Mouse (Mus musculus) Patski (cell line): Measurements from ENCODE around the gene Kcnj10. TPM values are rescaled to one million over a fixed set of nuclear protein-coding genes. Genes with fewer than 3 reads are reported as not detected.

Experiments
- ATAC-seq: fragments of 100-300 bp; one replicate; pipeline ENCODE4 v1.8.0; 2021
- CTCF ChIA-PET: fragments of 350-600 bp; sonication (Branson Sonifier 250); formaldehyde crosslinking; loops from one replicate; lab custom pipeline; 2022; ENCODE audit warnings: inconsistent platforms; lab: Charles Lee
- POLR2A ChIA-PET: fragments of 350-600 bp; sonication (Branson Sonifier 250); formaldehyde crosslinking; loops from one replicate; lab custom pipeline; 2022; ENCODE audit warnings: antibody characterized with exemption, inconsistent platforms; lab: Charles Lee
- DNase-seq: peaks from one replicate; pipeline ENCODE4 v3.0.0-alpha.2; 2011; ENCODE audit warnings: low read depth, low spot score
- H3K27me3 ChIP-seq: fragments of 371-371 bp; one replicate; pipeline ENCODE4 v1.5.1; 2021
- CTCF ChIP-seq: fragments of 100-300 bp; IDR thresholded peaks from one replicate; pipeline ENCODE4 v1.5.1; 2021
- in situ Hi-C: fragments of 300-500 bp; cut with MboI; formaldehyde crosslinking; loops from 3 replicates; pipeline ENCODE4 v1.11.1; 2018; ENCODE audit warnings: low pct_unique_long_range_greater_than_20kb, mixed read lengths
- polyA plus RNA-seq: library from polyadenylated mRNA; unstranded; gene quantifications from one replicate; pipeline ENCODE4 v1.2.3, GENCODE M21; 2021

The Kcnj10 gene
- polyA plus RNA-seq, 1 experiment from 2014 or later, result 0.04 TPM

DNA sequence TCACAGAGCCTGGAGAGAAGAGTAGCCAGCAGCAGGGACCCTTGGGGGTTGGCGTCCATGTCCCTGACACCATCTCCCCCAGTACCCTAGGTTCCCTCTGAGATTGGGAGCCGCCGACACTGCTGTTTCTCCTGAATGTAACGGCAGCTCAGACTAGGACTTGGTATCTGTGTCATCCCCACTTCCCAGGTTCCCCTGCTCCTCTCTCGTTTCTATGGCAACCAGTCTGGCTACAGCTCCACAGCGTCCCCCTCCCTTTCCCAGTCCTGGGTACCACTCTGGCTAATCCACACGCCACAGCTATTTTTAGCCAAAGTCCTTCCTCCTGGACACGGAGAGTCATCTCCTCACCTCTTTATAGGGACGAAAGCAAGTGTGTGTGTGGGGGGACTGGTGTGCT lies 11.9 kb upstream of the Kcnj10 start, which contains the start of gene Kcnj9:
Gene Kcnj9 (minus strand): TSS at position 188 of the 400 bp plus-strand sequence.
- peaks cover 13% of the 10 kb centered on the region for H3K27me3 ChIP-seq
- in situ Hi-C loops, result loop anchor here (5.0 to 25.0 kb wide), 3 partner anchors 38 to 492 kb away; partner anchors contain the start of genes Cd84 and Vangl2

DNA sequence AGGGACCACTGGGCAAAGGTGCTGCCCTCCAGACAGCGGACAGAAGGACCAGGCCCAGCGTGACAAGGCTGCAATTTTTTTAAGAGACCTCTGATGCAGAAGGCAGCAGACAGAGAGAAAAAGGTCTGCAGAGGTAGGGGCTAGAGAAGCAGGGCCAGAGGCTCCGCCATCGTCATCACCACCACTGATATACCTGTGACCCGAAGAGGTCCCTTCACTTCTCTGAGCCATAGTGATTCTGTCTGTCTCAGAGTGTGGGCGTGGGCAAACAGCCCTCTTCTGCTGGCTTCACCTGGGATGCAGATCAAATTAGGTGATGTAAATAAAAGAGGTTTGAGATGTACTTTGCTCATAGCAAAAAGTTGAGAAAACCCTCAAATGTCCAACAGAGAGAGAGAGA lies 11.4 kb upstream of the Kcnj10 start:
- no peak for TF ChIP-seq CTCF
- ChIA-PET POLR2A (no interaction called here), CTCF (interaction anchor here (2.0 kb wide), 1 partner anchor 17 kb away, joined by 4 read pairs; no protein-coding TSS in a partner anchor)
- DNase-seq, result no peak
- in situ Hi-C loops, result loop anchor here (5.0 to 25.0 kb wide), 3 partner anchors 38 to 492 kb away; partner anchors contain the start of genes Cd84 and Vangl2
- peaks cover 13% of the 10 kb centered on the region for H3K27me3 ChIP-seq
- no peak for ATAC-seq

More for the DNA sequence above, 11.9 kb upstream of the Kcnj10 start, which contains the start of gene Kcnj9:
- ChIA-PET CTCF (no interaction called here), POLR2A (no interaction called here)
- no peak for DNase-seq
- TF ChIP-seq CTCF, result no peak
- no peak for ATAC-seq

DNA sequence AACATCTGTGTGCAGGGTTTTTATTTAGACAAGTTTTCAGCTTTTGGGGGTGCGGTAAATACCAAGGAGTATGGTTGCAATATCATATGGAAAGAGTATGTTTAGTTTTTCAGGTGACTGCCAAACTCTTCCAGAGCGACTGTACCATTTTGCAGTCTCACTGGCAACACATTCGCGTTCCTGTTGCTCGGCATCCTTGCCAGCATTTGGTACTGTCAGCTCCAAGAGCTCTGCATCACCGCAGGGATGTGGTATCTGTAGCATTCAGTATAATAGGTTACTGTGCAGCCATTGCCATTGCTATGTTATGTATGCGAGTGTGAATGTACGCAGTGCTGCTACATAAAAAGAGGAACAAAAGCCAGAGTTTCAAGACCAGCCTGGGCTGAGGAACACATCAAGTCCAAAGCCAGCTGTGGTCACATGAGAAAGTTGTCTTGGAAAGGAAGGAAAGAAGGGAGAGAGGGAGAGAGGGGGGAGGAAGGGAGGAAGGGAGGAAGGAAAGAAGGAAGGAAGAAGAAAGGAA lies 9.5 kb upstream of the Kcnj10 start:
- ChIA-PET CTCF (interaction anchor here (2.0 kb wide), 1 partner anchor 15 kb away, joined by 4 read pairs; no protein-coding TSS in a partner anchor), POLR2A (no interaction called here)
- TF ChIP-seq CTCF, result no peak
- DNase-seq (no peak), ATAC-seq (no peak)
- in situ Hi-C loops, result loop anchor here (25.0 kb wide), 2 partner anchors 294 to 494 kb away; partner anchors contain the start of genes Cd84 and Vangl2
- H3K27me3 ChIP-seq, result peaks cover 18% of the 10 kb centered on the region

DNA sequence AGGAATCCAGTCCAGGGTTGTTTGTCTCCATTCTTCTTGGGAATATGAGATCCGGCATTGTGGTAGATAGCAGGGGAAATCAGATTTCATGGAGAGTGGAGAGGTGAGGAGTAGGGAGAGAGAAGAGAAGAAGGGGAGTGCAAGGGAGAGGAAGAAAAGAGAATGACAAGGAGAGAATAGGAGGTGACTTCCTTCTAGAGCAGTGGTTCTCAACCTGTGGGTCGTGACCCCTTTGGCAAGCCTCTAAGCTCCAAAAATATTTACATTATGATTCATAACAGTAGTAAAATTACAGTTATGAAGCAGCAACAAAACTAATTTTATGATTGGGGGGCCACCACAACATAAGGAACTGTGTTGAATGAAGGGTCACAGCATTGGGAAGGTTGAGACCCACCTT lies 8.1 kb upstream of the Kcnj10 start:
- POLR2A ChIA-PET, result no interaction called here
- CTCF ChIA-PET, result no interaction called here
- no peak for TF ChIP-seq CTCF
- no peak for ATAC-seq
- in situ Hi-C loops, result loop anchor here (25.0 kb wide), 2 partner anchors 296 to 496 kb away; partner anchors contain the start of genes Cd84 and Vangl2
- DNase-seq, result no peak
- H3K27me3 ChIP-seq, result peaks cover 18% of the 10 kb centered on the region

DNA sequence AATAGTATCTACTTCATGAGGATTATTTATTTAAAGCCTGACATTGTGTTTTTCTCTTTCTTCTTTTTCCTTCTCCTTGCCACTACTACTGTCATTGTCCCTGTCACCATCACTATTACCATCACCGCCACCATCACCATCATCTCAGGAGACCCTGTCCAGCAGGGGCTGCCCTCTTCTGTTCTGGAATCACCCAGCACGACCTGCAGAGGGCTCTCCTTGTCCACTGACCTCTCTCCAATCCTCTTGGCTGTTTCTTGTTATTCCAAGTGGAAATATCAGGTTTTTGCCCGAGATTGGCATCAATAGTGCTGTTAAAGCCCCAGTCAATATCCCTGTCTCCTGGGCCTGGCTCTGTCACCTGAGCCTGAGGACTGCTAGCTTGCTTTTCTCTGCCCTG lies 7.5 kb upstream of the Kcnj10 start:
- ATAC-seq (no peak), DNase-seq (no peak)
- in situ Hi-C loops, result loop anchor here (25.0 kb wide), 2 partner anchors 296 to 496 kb away; partner anchors contain the start of genes Cd84 and Vangl2
- ChIA-PET CTCF (interaction anchor here (1.0 to 1.3 kb wide), 2 partner anchors 9 to 10 kb away, joined by 3 to 4 read pairs; no protein-coding TSS in a partner anchor), POLR2A (no interaction called here)
- H3K27me3 ChIP-seq, result peaks cover 18% of the 10 kb centered on the region
- no peak for TF ChIP-seq CTCF

DNA sequence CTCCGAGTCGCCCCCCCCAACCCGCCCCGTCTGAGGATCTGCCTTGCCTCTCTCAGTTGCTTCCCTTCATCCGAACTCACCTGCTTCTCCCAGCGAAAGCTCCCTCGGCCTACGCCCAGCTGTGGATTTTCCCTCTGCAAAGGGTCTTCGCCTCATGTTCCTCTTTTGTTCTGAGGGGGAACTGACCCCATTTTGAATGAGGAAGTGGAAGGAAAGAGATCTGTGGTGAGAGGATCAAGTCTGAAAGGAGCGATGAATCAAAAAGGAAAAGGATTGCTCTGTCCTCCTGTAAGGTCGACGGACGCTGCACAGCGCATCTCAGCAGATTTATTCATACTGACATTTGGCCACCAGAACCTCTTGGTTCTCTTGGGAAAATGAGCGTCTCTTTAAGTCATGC lies 5.2 kb upstream of the Kcnj10 start:
- ATAC-seq (no peak), DNase-seq (no peak)
- peaks cover 22% of the 10 kb centered on the region for H3K27me3 ChIP-seq
- no peak for TF ChIP-seq CTCF
- CTCF ChIA-PET, result no interaction called here
- in situ Hi-C loops, result loop anchor here (25.0 kb wide), 2 partner anchors 299 to 499 kb away; partner anchors contain the start of genes Cd84 and Vangl2
- POLR2A ChIA-PET, result no interaction called here

DNA sequence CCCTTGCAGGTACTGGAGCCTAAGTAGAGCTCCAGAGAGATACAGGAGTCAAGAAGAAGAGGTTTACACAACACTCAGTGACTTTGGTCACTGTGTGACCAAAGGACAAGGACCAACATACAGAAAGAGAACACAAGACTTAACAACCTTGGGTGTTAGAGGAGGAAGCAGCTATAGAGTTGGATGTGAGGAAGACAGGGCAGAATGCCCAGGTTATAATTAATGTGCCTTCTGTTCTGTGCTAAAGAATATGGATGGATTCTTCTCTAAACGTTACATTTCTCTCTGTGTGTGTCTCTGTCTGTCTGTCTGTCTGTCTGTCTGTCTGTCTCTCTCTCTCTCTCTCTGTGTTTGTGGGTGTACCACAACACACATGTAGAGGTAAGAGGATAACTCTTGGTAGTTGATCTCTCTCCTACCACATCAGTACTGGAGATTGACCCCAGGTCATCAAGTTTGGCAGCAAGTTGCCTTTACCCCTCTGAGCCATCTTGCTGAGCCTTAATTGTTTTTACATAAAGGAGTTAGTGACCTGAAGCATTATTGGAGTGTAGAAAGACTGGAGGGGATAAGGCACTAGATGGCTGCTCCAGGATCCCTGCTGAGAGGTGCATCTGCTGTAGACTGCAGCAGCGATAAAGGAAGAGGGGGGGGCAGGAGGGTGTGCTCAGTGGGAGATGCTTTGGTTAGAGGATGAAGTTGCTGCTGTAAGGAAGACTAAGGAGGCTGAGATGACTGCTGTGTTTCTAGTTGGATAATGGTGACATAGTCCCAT lies 3.4 kb upstream of the Kcnj10 start:
- in situ Hi-C loops, result loop anchor here (25.0 kb wide), 2 partner anchors 300 to 500 kb away; partner anchors contain the start of genes Cd84 and Vangl2
- no peak for ATAC-seq
- ChIA-PET POLR2A (no interaction called here), CTCF (interaction anchor here (1.1 kb wide), 1 partner anchor 11 kb away, joined by 3 read pairs; no protein-coding TSS in a partner anchor)
- DNase-seq, result no peak
- TF ChIP-seq CTCF, result no peak
- H3K27me3 ChIP-seq, result peaks cover 22% of the 10 kb centered on the region

DNA sequence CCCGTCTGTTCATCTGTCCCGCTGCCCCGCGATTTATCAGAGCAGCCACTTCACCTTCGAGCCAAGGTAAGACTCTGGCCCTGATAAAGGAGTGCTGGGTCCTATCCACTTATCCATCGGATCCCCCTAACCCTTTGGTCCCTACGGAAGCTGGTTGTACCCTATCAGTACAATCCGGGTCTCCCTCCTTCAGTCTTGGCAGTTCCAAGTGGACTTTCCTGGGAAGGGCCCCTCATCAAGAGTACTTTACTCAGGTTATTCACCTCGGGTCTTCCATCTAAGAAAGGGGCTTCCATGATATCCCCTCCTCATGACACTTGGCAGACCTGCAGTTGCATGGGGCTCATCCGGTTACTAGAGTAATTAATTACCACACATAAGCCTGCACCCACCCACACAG lies 376 bp downstream of the Kcnj10 start:
- no peak for DNase-seq
- ChIA-PET POLR2A (no interaction called here), CTCF (interaction anchor here (1.3 kb wide), 1 partner anchor 17 kb away, joined by 4 read pairs; no protein-coding TSS in a partner anchor)
- ATAC-seq, result peak; percentile 6
- in situ Hi-C loops, result loop anchor here (25.0 kb wide), 2 partner anchors 304 to 504 kb away; partner anchors contain the start of genes Cd84 and Vangl2
- peaks cover 23% of the 10 kb centered on the region for H3K27me3 ChIP-seq
- TF ChIP-seq CTCF, result no peak

DNA sequence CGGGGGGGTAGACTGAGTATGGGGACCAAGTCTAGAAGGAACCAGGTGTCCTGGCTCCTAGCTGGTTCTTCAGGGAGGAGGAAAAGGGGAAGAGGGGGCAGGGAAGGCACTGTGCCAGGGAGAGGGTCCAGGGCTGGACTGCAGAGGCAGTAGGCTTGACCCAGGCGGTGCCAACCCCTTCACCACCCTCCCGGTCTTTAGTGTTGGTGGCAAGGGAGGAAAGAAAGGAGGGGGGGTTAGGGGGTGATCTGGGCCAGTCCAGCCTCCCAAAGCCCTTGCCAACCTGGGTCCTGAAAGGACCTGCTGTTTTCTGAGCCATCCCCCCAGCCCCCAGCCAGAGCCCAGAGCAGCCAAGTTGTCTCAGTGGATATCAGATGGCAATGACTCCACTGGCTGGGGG lies 1.7 kb downstream of the Kcnj10 start:
- ATAC-seq (no peak), DNase-seq (no peak)
- ChIA-PET CTCF (no interaction called here), POLR2A (no interaction called here)
- in situ Hi-C loops, result loop anchor here (25.0 kb wide), 2 partner anchors 305 to 505 kb away; partner anchors contain the start of genes Cd84 and Vangl2
- no peak for TF ChIP-seq CTCF
- peaks cover 27% of the 10 kb centered on the region for H3K27me3 ChIP-seq

DNA sequence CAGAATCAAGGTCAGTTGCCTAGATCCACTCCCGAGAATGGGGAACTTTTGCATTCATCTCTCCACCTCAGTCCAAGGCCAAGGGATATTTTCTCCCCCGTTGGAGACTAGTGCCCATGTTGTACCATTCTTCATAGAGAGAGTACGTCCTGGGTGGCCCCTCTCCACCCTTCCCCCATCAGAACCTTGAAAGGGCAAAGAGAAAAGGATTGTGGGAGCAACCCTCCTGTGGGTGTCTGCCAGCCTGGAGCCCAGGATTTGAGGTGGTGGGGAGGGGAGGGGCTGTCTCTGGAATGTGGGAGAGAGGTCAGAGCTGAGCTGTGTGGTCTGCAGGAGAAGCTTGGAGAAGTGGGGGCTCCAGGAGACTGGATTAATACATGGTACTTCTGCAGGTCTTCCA lies 2.9 kb downstream of the Kcnj10 start:
- peaks cover 30% of the 10 kb centered on the region for H3K27me3 ChIP-seq
- ATAC-seq (no peak), DNase-seq (no peak)
- TF ChIP-seq CTCF, result no peak
- in situ Hi-C loops, result loop anchor here (25.0 kb wide), 2 partner anchors 307 to 507 kb away; partner anchors contain the start of genes Cd84 and Vangl2
- CTCF ChIA-PET, result interaction anchor here (1.9 kb wide), 1 partner anchor 10 kb away, joined by 4 read pairs; no protein-coding TSS in a partner anchor
- POLR2A ChIA-PET, result no interaction called here
